Mouse (Mus musculus): Measurements from ENCODE around the gene Polr2e.

The Polr2e gene

GRCm38 (mm10) chr10:80033511-80034391 is 5.8 kb downstream of the Polr2e start:
- DNase-seq = peak; percentile 58 to 64

- peak; percentile 90 to 92 for DNase-seq
These were observed 6.7 kb downstream of the Polr2e start for GRCm38 (mm10) chr10:80032799-80033480.

GRCm38 (mm10) chr10:80030736-80031135 is 8.9 kb downstream of the Polr2e start:
- DNase-seq = no peak

- no peak for DNase-seq
These were observed 9.4 kb downstream of the Polr2e start for GRCm38 (mm10) chr10:80030191-80030590.

- DNase-seq = no peak
These were observed 11.1 kb downstream of the Polr2e start for GRCm38 (mm10) chr10:80028521-80028846.

GRCm38 (mm10) chr10:80027681-80028520 is 11.7 kb downstream of the Polr2e start:
- no peak for DNase-seq

GRCm38 (mm10) chr10:80025889-80026288 is 13.7 kb downstream of the Polr2e start:
- peak; percentile 35 to 48 for DNase-seq

- no peak for DNase-seq
These were observed 14.1 kb downstream of the Polr2e start for GRCm38 (mm10) chr10:80025463-80025862.

GRCm38 (mm10) chr10:80025044-80025347 is 14.6 kb downstream of the Polr2e start:
- no peak for DNase-seq

GRCm38 (mm10) chr10:80024229-80025043 is 15.2 kb downstream of the Polr2e start:
- DNase-seq = peak; percentile 80 to 84

- DNase-seq = no peak
These were observed 15.8 kb downstream of the Polr2e start for GRCm38 (mm10) chr10:80023758-80024157.

GRCm38 (mm10) chr10:80022806-80023205 is 16.8 kb downstream of the Polr2e start:
- DNase-seq = no peak

- no peak for DNase-seq
These were observed 17.4 kb downstream of the Polr2e start for GRCm38 (mm10) chr10:80022164-80022563.

GRCm38 (mm10) chr10:80021320-80021641 is 18.3 kb downstream of the Polr2e start:
- no peak for DNase-seq

GRCm38 (mm10) chr10:80020603-80021319 is 18.8 kb downstream of the Polr2e start:
- DNase-seq = no peak

- no peak for DNase-seq
These were observed 19.4 kb downstream of the Polr2e start for GRCm38 (mm10) chr10:80020191-80020590.

- DNase-seq = no peak
These were observed 20.0 kb downstream of the Polr2e start for GRCm38 (mm10) chr10:80019471-80020131.

- DNase-seq = peak; percentile 58 to 64
These were observed 20.8 kb downstream of the Polr2e start for GRCm38 (mm10) chr10:80018739-80019297.

- peak in 1 of 2 experiments; percentile 44 for DNase-seq
These were observed 21.8 kb downstream of the Polr2e start for GRCm38 (mm10) chr10:80017771-80018170.

- peak; percentile 92 to 94 for DNase-seq
These were observed 22.2 kb downstream of the Polr2e start for GRCm38 (mm10) chr10:80017361-80017760.

GRCm38 (mm10) chr10:80016931-80017330 is 22.7 kb downstream of the Polr2e start:
- DNase-seq = no peak

Data from B cell, adult 2 months (primary cell).